Mouse (Mus musculus): ENCODE data around the gene Mapt.

Mapt gene

GRCm38 (mm10) chr11:104379635-104380034, 148.4 kb downstream of the Mapt start:
- no peak for DNase-seq (ENCODE audit: low read depth, low spot score)
